Mouse (Mus musculus): ENCODE measurements around the gene Chst11. TPM values are rescaled to one million over a fixed set of nuclear protein-coding genes. Genes with fewer than 3 reads are reported as not detected.

Chst11 gene
- total RNA-seq, 4 experiments from 2014 or later, result 0.61 to 1.5 (median 1.2) TPM

GRCm38 (mm10) chr10:83030928-83031327 is 45.6 kb downstream of the Chst11 start:
- no peak for DNase-seq (ENCODE audit: low spot score in 2 of 2)

- no peak for DNase-seq (ENCODE audit: low spot score in 2 of 2)
These were observed 46.3 kb downstream of the Chst11 start for GRCm38 (mm10) chr10:83031561-83031960.

- DNase-seq (ENCODE audit: low spot score in 2 of 2), result no peak
These were observed 47.3 kb downstream of the Chst11 start for GRCm38 (mm10) chr10:83032559-83032958.

GRCm38 (mm10) chr10:83036340-83037045 is 51.2 kb downstream of the Chst11 start:
- DNase-seq (ENCODE audit: low spot score in 2 of 2), result no peak

GRCm38 (mm10) chr10:83038166-83038565 is 52.9 kb downstream of the Chst11 start:
- no peak for DNase-seq (ENCODE audit: low spot score in 2 of 2)

GRCm38 (mm10) chr10:83039414-83039813 is 54.1 kb downstream of the Chst11 start:
- DNase-seq (ENCODE audit: low spot score in 2 of 2), result no peak

- DNase-seq (ENCODE audit: low spot score in 2 of 2), result no peak
These were observed 56.6 kb downstream of the Chst11 start for GRCm38 (mm10) chr10:83041875-83042274.

- peak in 1 of 2 experiments; percentile 19 for DNase-seq (ENCODE audit: low spot score in 2 of 2)
These were observed 57.5 kb downstream of the Chst11 start for GRCm38 (mm10) chr10:83042613-83043477.

GRCm38 (mm10) chr10:83043478-83044259 is 58.4 kb downstream of the Chst11 start:
- DNase-seq (ENCODE audit: low spot score in 2 of 2), result no peak

GRCm38 (mm10) chr10:83049174-83049780 is 64.0 kb downstream of the Chst11 start:
- DNase-seq (ENCODE audit: low spot score in 2 of 2), result no peak

- DNase-seq (ENCODE audit: low spot score in 2 of 2), result no peak
These were observed 68.7 kb downstream of the Chst11 start for GRCm38 (mm10) chr10:83053886-83054550.

GRCm38 (mm10) chr10:83056291-83056690 is 71.0 kb downstream of the Chst11 start:
- no peak for DNase-seq (ENCODE audit: low spot score in 2 of 2)

- peak; percentile 17 to 24 for DNase-seq (ENCODE audit: low spot score in 2 of 2)
These were observed 71.6 kb downstream of the Chst11 start for GRCm38 (mm10) chr10:83056866-83057265.

GRCm38 (mm10) chr10:83060066-83060782 is 74.9 kb downstream of the Chst11 start:
- no peak for DNase-seq (ENCODE audit: low spot score in 2 of 2)

- no peak for DNase-seq (ENCODE audit: low spot score in 2 of 2)
These were observed 77.0 kb downstream of the Chst11 start for GRCm38 (mm10) chr10:83062315-83062714.

GRCm38 (mm10) chr10:83064796-83065195 is 79.5 kb downstream of the Chst11 start:
- no peak for DNase-seq (ENCODE audit: low spot score in 2 of 2)

GRCm38 (mm10) chr10:83066159-83066558 is 80.9 kb downstream of the Chst11 start:
- no peak for DNase-seq (ENCODE audit: low spot score in 2 of 2)

- no peak for DNase-seq (ENCODE audit: low spot score in 2 of 2)
These were observed 82.0 kb downstream of the Chst11 start for GRCm38 (mm10) chr10:83067305-83067704.

- DNase-seq (ENCODE audit: low spot score in 2 of 2), result no peak
These were observed 83.2 kb downstream of the Chst11 start for GRCm38 (mm10) chr10:83068466-83068865.

- peak in 1 of 2 experiments; percentile 8 for DNase-seq (ENCODE audit: low spot score in 2 of 2)
These were observed 84.5 kb downstream of the Chst11 start for GRCm38 (mm10) chr10:83069791-83070190.
